Mouse (Mus musculus) MEL (cell line): Measurements from ENCODE around the gene Psd4.

Experiments
- CTCF ChIP-seq, 3 experiments: IDR thresholded peaks in 2 of 3; conservative IDR thresholded peaks in 1 of 3; 2 replicates each; pipeline ENCODE4 v1.5.1; 2011 to 2012; ENCODE audit warnings: low read length in 3 of 3, low read depth in 2 of 3, mild to moderate bottlenecking in 2 of 3, improper control_type of control experiment in 1 of 3, inconsistent platforms in 1 of 3, mixed read lengths in 1 of 3, moderate library complexity in 1 of 3; ENCODE audit not compliant: control insufficient read depth in 1 of 3, insufficient read depth in 1 of 3, poor library complexity in 1 of 3, severe bottlenecking in 1 of 3
- HCFC1 ChIP-seq: IDR thresholded peaks from 2 replicates; pipeline ENCODE4 v1.6.1; 2012; ENCODE audit warnings: low read depth, mild to moderate bottlenecking, inconsistent platforms, low read length, improper control_type of control experiment, moderate library complexity

DNA sequence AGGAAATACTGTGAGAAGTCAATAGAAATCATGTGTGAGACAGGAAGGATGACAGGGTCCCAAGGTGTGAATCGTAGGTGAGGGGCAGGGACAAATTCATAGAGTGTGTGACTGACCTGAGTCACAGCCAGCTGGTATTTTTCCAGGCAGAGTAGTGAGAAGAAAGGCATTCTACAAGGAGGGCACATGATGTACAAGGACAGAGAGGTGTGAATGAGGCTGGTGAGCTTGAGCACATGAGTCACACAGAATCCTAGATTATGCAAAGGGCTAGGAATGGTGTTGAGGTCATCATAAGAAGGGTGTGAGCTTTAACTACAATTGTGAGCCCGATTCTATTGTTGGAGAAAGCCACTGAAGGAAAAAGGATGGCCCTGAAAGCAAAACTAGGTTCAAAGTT lies 72.7 kb downstream of the Psd4 start:
- TF ChIP-seq CTCF (IDR thresholded peaks at IDR 0.05 in 2 of 3, conservative IDR thresholded peaks at IDR 0.05 in 1 of 3; ENCODE audit: control insufficient read depth in 1 of 3, insufficient read depth in 1 of 3, low read depth in 2 of 3, low read length in 3 of 3, poor library complexity in 1 of 3, severe bottlenecking in 1 of 3): no peak
- no peak for TF ChIP-seq HCFC1
